Mouse (Mus musculus): Measurements from ENCODE around the gene Slitrk5. TPM values are rescaled to one million over a fixed set of nuclear protein-coding genes. Genes with fewer than 3 reads are reported as not detected.

Gene Slitrk5
- not detected for total RNA-seq (2023)

GRCm38 (mm10) chr14:111674664-111675147 is at the start of gene Slitrk5:
Gene Slitrk5, plus strand, starts transcription at chr14:111675097.

